Mouse (Mus musculus): ENCODE measurements around the gene Kifc3. TPM values are rescaled to one million over a fixed set of nuclear protein-coding genes. Genes with fewer than 3 reads are reported as not detected.
A peak's percentile ranks its signal among the peaks of the same experiment; 100 is the strongest.

The Kifc3 gene
- polyA plus RNA-seq, 1 experiment from 2014 or later = 20.7 TPM

DNA sequence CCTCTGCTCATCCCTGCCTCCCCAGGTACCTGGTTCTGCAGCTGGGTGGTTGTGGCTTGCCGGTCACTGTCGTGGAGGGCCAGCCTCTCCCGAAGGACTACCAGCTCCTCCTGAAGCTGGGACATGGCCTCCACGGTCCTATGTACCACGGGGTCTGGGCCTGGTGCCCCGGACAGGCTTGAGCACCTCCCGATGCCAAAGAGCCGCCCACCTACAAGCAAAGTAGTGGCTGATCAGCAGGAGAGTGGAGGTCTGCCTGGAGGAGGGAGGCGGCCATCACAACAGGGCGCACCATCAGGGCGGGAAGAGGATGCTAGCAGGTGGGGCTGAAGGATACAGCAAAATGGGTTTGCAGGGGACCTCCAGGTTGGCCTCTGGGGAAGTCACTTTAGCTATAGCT, 76.1 kb downstream of the Kifc3 start:
- H3K36me3 ChIP-seq (ENCODE audit: insufficient read depth) = peaks cover 10% of the 10 kb centered on the region; the same call in 1 of the 2 replicates
- no peaks in the 10 kb centered on the region for H3K9me3 ChIP-seq (ENCODE audit: low read depth, low read length)
- WGBS = 85% methylated on average over 11 of the region's 11 CpGs
- no peak for TF ChIP-seq CTCF (IDR thresholded peaks at IDR 0.05; ENCODE audit: low read depth)
- H3K27me3 ChIP-seq (ENCODE audit: insufficient read depth, low read length) = no peaks in the 10 kb centered on the region
- H3K4me3 ChIP-seq (ENCODE audit: low read depth, low read length) = no peak overlapping the region
- no peaks in the 10 kb centered on the region for H3K4me1 ChIP-seq (ENCODE audit: insufficient read depth)
- H3K4me2 ChIP-seq = no peak overlapping the region
- no peak for ATAC-seq (ENCODE audit: insufficient read depth)
- no peak for DNase-seq
- H3K9ac ChIP-seq = no peak overlapping the region
- H3K27ac ChIP-seq (ENCODE audit: low read depth) = no peak overlapping the region

GRCm38 (mm10) chr8:95123455-95123854, 79.2 kb downstream of the Kifc3 start:
- Histone ChIP-seq H3K4me1 (ENCODE audit: insufficient read depth) (no peaks in the 10 kb centered on the region), H3K27me3 (ENCODE audit: insufficient read depth, low read length) (no peaks in the 10 kb centered on the region), H3K4me2 (no peak overlapping the region), H3K9ac (no peak overlapping the region), H3K9me3 (ENCODE audit: low read depth, low read length) (no peaks in the 10 kb centered on the region), H3K27ac (ENCODE audit: low read depth) (no peak overlapping the region), H3K36me3 (ENCODE audit: insufficient read depth) (peaks cover 9% of the 10 kb centered on the region; the same call in 1 of the 2 replicates), H3K4me3 (ENCODE audit: low read depth, low read length) (no peak overlapping the region)
- TF ChIP-seq CTCF (IDR thresholded peaks at IDR 0.05; ENCODE audit: low read depth) = peak; percentile 32
- 90% methylated on average over 5 of the region's 5 CpGs for WGBS
- ATAC-seq (ENCODE audit: insufficient read depth) (no peak), DNase-seq (no peak)

DNA sequence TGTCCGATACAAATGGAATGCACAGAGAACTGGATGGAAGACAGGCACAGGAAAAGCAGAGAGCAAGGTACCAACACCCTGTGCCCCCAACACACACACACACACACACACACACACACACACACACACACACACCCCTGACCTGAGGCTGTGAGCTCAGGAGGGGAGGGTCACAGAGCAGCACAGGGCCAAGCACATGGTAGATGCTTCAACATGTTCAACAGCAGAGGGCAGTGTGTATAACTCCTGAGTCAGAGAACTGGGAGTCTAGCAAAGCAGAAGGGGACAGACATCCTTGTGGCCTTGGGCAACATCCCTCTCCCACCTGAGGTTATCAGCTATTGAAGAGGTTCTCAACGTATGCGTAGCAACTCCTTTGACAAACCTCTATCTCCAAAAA, 88.9 kb downstream of the Kifc3 start:
- Histone ChIP-seq H3K4me3 (ENCODE audit: low read depth, low read length) (no peak overlapping the region), H3K36me3 (ENCODE audit: insufficient read depth) (0 out of 2 replicates have a peak, but pooled peaks cover 6% of the 10 kb centered on the region), H3K4me1 (ENCODE audit: insufficient read depth) (no peaks in the 10 kb centered on the region), H3K27ac (ENCODE audit: low read depth) (no peak overlapping the region), H3K9ac (no peak overlapping the region), H3K27me3 (ENCODE audit: insufficient read depth, low read length) (no peaks in the 10 kb centered on the region), H3K9me3 (ENCODE audit: low read depth, low read length) (no peaks in the 10 kb centered on the region), H3K4me2 (no peak overlapping the region)
- DNase-seq = peak; percentile 71
- 78% methylated on average over 3 of the region's 3 CpGs for WGBS
- TF ChIP-seq CTCF (IDR thresholded peaks at IDR 0.05; ENCODE audit: low read depth) = peak; percentile 77
- ATAC-seq (ENCODE audit: insufficient read depth) = peak; percentile 54; the same call in 1 of the 2 replicates

- no peak overlapping the region for H3K9ac ChIP-seq
- no peaks in the 10 kb centered on the region for H3K4me1 ChIP-seq (ENCODE audit: insufficient read depth)
- 72% methylated on average over 4 of the region's 4 CpGs for WGBS
- H3K27me3 ChIP-seq (ENCODE audit: insufficient read depth, low read length) = no peaks in the 10 kb centered on the region
- H3K4me3 ChIP-seq (ENCODE audit: low read depth, low read length) = no peak overlapping the region
- no peak for ATAC-seq (ENCODE audit: insufficient read depth)
- peaks cover 11% of the 10 kb centered on the region; the same call in 1 of the 2 replicates for H3K36me3 ChIP-seq (ENCODE audit: insufficient read depth)
- DNase-seq = no peak
- H3K4me2 ChIP-seq = no peak overlapping the region
- no peak for TF ChIP-seq CTCF (IDR thresholded peaks at IDR 0.05; ENCODE audit: low read depth)
- no peak overlapping the region for H3K27ac ChIP-seq (ENCODE audit: low read depth)
- no peaks in the 10 kb centered on the region for H3K9me3 ChIP-seq (ENCODE audit: low read depth, low read length)
These were observed 89.5 kb downstream of the Kifc3 start for GRCm38 (mm10) chr8:95113108-95113507.

DNA sequence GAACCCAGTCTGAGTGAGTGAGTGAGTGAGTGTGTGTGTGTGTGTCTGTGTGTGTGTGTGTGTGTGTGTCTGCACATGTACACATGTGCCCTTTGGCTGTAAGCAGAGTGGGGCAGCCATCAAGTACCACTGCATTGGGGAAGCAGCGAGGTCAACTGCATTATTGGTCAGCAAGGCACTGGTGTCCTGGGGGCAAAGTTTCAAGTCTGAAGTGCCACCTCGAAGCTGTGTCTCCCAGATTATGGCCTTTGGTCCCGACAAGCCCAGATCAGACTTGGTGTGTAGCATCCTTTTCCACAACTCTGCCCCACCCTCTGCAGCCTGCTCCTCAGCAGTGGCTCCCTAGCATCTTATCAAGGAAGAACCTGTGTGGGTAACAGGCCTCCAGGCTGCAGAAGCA, 90.0 kb downstream of the Kifc3 start:
- DNase-seq (no peak), ATAC-seq (ENCODE audit: insufficient read depth) (no peak)
- 79% methylated on average over 3 of the region's 3 CpGs for whole genome bisulfite sequencing
- no peak for TF ChIP-seq CTCF (IDR thresholded peaks at IDR 0.05; ENCODE audit: low read depth)
- peaks cover 11% of the 10 kb centered on the region; the same call in 1 of the 2 replicates for H3K36me3 ChIP-seq (ENCODE audit: insufficient read depth)
- no peaks in the 10 kb centered on the region for H3K9me3 ChIP-seq (ENCODE audit: low read depth, low read length)
- no peaks in the 10 kb centered on the region for H3K4me1 ChIP-seq (ENCODE audit: insufficient read depth)
- H3K9ac ChIP-seq = no peak overlapping the region
- H3K4me2 ChIP-seq = no peak overlapping the region
- no peak overlapping the region for H3K4me3 ChIP-seq (ENCODE audit: low read depth, low read length)
- no peak overlapping the region for H3K27ac ChIP-seq (ENCODE audit: low read depth)
- no peaks in the 10 kb centered on the region for H3K27me3 ChIP-seq (ENCODE audit: insufficient read depth, low read length)

DNA sequence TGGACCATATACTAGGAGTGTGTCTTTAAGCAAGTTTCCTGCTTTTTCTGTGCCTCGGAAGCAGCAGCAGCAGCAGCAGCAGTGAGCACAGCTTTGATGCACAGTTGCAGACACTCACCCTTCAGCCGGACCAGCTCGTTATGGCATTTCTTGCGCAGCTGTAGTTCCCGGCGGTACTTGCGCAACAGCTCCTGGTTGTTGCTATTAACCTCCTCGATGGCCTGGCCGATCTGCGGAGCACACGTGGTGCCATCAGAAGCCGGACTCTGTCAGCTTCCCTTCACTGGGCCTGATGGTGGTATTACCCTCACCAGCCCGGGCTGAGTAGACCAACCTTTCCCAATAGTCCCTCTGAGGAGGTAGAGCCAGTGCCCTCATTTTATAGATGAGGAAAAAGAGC, 95.3 kb downstream of the Kifc3 start:
- Histone ChIP-seq H3K27ac (ENCODE audit: low read depth) (no peak overlapping the region), H3K9ac (no peak overlapping the region), H3K4me2 (no peak overlapping the region), H3K4me1 (ENCODE audit: insufficient read depth) (no peaks in the 10 kb centered on the region), H3K36me3 (ENCODE audit: insufficient read depth) (peaks cover 40% of the 10 kb centered on the region; the same call in 1 of the 2 replicates), H3K9me3 (ENCODE audit: low read depth, low read length) (no peaks in the 10 kb centered on the region), H3K4me3 (ENCODE audit: low read depth, low read length) (no peak overlapping the region), H3K27me3 (ENCODE audit: insufficient read depth, low read length) (no peaks in the 10 kb centered on the region)
- ATAC-seq (ENCODE audit: insufficient read depth) (no peak), DNase-seq (no peak)
- WGBS = 81% methylated on average over 13 of the region's 13 CpGs
- no peak for TF ChIP-seq CTCF (IDR thresholded peaks at IDR 0.05; ENCODE audit: low read depth)

DNA sequence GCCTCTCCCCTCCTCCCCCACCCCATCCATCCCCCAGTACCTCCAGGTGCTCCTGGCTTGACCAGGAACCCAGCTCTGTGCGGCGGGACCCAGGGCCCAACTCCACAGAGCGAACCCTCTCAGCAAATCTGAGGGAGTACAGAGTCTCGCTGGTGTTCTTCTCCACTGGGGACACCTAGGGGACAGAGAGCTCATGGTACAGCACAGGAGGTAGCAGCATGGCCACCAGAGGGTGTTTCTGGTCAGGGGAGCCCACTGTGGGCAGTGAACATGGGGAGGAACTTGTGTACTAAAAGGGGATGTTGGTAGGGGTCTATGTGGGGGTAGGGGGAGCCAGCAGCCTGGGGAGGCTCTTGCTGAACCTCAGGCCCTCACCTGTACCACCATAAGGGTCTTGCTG, 100.6 kb downstream of the Kifc3 start:
- Histone ChIP-seq H3K9me3 (ENCODE audit: low read depth, low read length) (no peaks in the 10 kb centered on the region), H3K36me3 (ENCODE audit: insufficient read depth) (peaks cover 76% of the 10 kb centered on the region), H3K9ac (no peak overlapping the region), H3K4me1 (ENCODE audit: insufficient read depth) (no peaks in the 10 kb centered on the region), H3K27ac (ENCODE audit: low read depth) (no peak overlapping the region), H3K4me3 (ENCODE audit: low read depth, low read length) (no peak overlapping the region), H3K27me3 (ENCODE audit: insufficient read depth, low read length) (no peaks in the 10 kb centered on the region), H3K4me2 (no peak overlapping the region)
- peak; percentile 53 for TF ChIP-seq CTCF (IDR thresholded peaks at IDR 0.05; ENCODE audit: low read depth)
- no peak for ATAC-seq (ENCODE audit: insufficient read depth)
- 75% methylated on average over 4 of the region's 4 CpGs for WGBS
- DNase-seq = no peak

GRCm38 (mm10) chr8:95099009-95099408, 103.6 kb downstream of the Kifc3 start:
- peak; percentile 99 for TF ChIP-seq CTCF (IDR thresholded peaks at IDR 0.05; ENCODE audit: low read depth)
- WGBS = 18% methylated on average over 5 of the region's 5 CpGs
- no peak overlapping the region for H3K27ac ChIP-seq (ENCODE audit: low read depth)
- no peaks in the 10 kb centered on the region for H3K9me3 ChIP-seq (ENCODE audit: low read depth, low read length)
- ATAC-seq (ENCODE audit: insufficient read depth) (peak; percentile 55; the same call in 1 of the 2 replicates), DNase-seq (peak; percentile 78)
- no peak overlapping the region for H3K4me2 ChIP-seq
- no peaks in the 10 kb centered on the region for H3K27me3 ChIP-seq (ENCODE audit: insufficient read depth, low read length)
- H3K4me1 ChIP-seq (ENCODE audit: insufficient read depth) = no peaks in the 10 kb centered on the region
- H3K4me3 ChIP-seq (ENCODE audit: low read depth, low read length) = no peak overlapping the region
- H3K36me3 ChIP-seq (ENCODE audit: insufficient read depth) = peaks cover 87% of the 10 kb centered on the region
- H3K9ac ChIP-seq = no peak overlapping the region
